Mouse (Mus musculus) ovary, adult 18-20 months (tissue): ENCODE measurements around the gene Cfi.

Experiments
- DNase-seq: peaks from one replicate; pipeline ENCODE4 v3.0.0; 2022; ENCODE audit warnings: low spot score, mixed read lengths

Gene Cfi

GRCm38 (mm10) chr3:129878405-129879021 lies 42.8 kb downstream of the Cfi start, which contains the start of gene Pla2g12a:
TSS of gene Pla2g12a (plus strand) at chr3:129878606.
- peak; percentile 84 for DNase-seq

- peak; percentile 23 for DNase-seq
Measured at GRCm38 (mm10) chr3:129879131-129879757, 43.6 kb downstream of the Cfi start.

GRCm38 (mm10) chr3:129879913-129880312 lies 44.2 kb downstream of the Cfi start:
- DNase-seq, result no peak

- no peak for DNase-seq
Measured at GRCm38 (mm10) chr3:129880925-129881593, 45.4 kb downstream of the Cfi start.

GRCm38 (mm10) chr3:129885577-129885976 lies 49.9 kb downstream of the Cfi start:
- DNase-seq, result no peak

GRCm38 (mm10) chr3:129886430-129886829 lies 50.7 kb downstream of the Cfi start:
- DNase-seq, result no peak

GRCm38 (mm10) chr3:129887779-129888517 lies 52.3 kb downstream of the Cfi start:
- DNase-seq, result no peak

- DNase-seq, result no peak
Measured at GRCm38 (mm10) chr3:129892003-129892402, 56.3 kb downstream of the Cfi start.

- DNase-seq, result no peak
Measured at GRCm38 (mm10) chr3:129893143-129893542, 57.5 kb downstream of the Cfi start.

GRCm38 (mm10) chr3:129896591-129896990 lies 60.9 kb downstream of the Cfi start:
- DNase-seq, result peak; percentile 59

- DNase-seq, result no peak
Measured at GRCm38 (mm10) chr3:129898886-129899285, 63.2 kb downstream of the Cfi start.

GRCm38 (mm10) chr3:129901271-129901809 lies 65.7 kb downstream of the Cfi start, which contains the start of gene Casp6:
TSS of gene Casp6 (plus strand) at chr3:129901425.
- DNase-seq, result peak; percentile 79

GRCm38 (mm10) chr3:129903369-129903768 lies 67.7 kb downstream of the Cfi start:
- no peak for DNase-seq

- no peak for DNase-seq
Measured at GRCm38 (mm10) chr3:129903866-129904265, 68.2 kb downstream of the Cfi start.

GRCm38 (mm10) chr3:129904381-129905132 lies 68.9 kb downstream of the Cfi start:
- DNase-seq, result no peak

GRCm38 (mm10) chr3:129912025-129912424 lies 76.3 kb downstream of the Cfi start:
- DNase-seq, result no peak

- no peak for DNase-seq
Measured at GRCm38 (mm10) chr3:129913241-129913640, 77.6 kb downstream of the Cfi start.

GRCm38 (mm10) chr3:129917424-129917823 lies 81.7 kb downstream of the Cfi start:
- no peak for DNase-seq

GRCm38 (mm10) chr3:129918434-129918833 lies 82.8 kb downstream of the Cfi start:
- peak; percentile 29 for DNase-seq

GRCm38 (mm10) chr3:129923581-129923980 lies 87.9 kb downstream of the Cfi start:
- DNase-seq, result no peak
